Mouse (Mus musculus) neural tube, embryonic 11.5 days (tissue): ENCODE data around the gene Slc39a5. TPM values are rescaled to one million over a fixed set of nuclear protein-coding genes. Genes with fewer than 3 reads are reported as not detected.

Source experiments
- ATAC-seq: fragments of 200-750 bp; cut with Nextera tagmentation; 2 replicates; pipeline ENCODE4 v1.8.0; 2017; ENCODE audit warnings: moderate number of reproducible peaks, mild to moderate bottlenecking, moderate TSS enrichment, moderate library complexity; ENCODE audit not compliant: insufficient read depth, low FRiP score, low TSS enrichment
- DNase-seq: peaks from one replicate; pipeline ENCODE4 v3.0.0-alpha.2; 2015; ENCODE audit warnings: low spot score
- H3K27ac ChIP-seq: fragments of 300-500 bp; sonication (generic); 2 replicates; pipeline ENCODE4 v1.5.1; 2014; ENCODE audit warnings: low read depth, mild to moderate bottlenecking, low read length
- H3K27me3 ChIP-seq: fragments of 300-500 bp; sonication (generic); 2 replicates; pipeline ENCODE4 v1.6.1; 2014; ENCODE audit warnings: mild to moderate bottlenecking, low read length, mixed read lengths; ENCODE audit not compliant: control insufficient read depth, insufficient read depth
- H3K36me3 ChIP-seq: fragments of 300-500 bp; sonication (generic); 2 replicates; pipeline ENCODE4 v1.6.1; 2014; ENCODE audit warnings: mild to moderate bottlenecking, low read length, moderate library complexity, mixed read lengths; ENCODE audit not compliant: control insufficient read depth, insufficient read depth
- H3K4me1 ChIP-seq: fragments of 300-500 bp; sonication (generic); 2 replicates; pipeline ENCODE4 v1.6.1; 2014; ENCODE audit warnings: low read length, mixed read lengths; ENCODE audit not compliant: control insufficient read depth, insufficient read depth
- H3K4me2 ChIP-seq: fragments of 300-500 bp; sonication (generic); 2 replicates; pipeline ENCODE4 v1.6.1; 2014; ENCODE audit warnings: low read depth, mild to moderate bottlenecking, moderate library complexity
- H3K4me3 ChIP-seq: fragments of 300-500 bp; sonication (generic); 2 replicates; pipeline ENCODE4 v1.5.1; 2014; ENCODE audit warnings: low read depth, low read length
- H3K9ac ChIP-seq: fragments of 300-500 bp; sonication (generic); 2 replicates; pipeline ENCODE4 v1.6.1; 2014; ENCODE audit warnings: mild to moderate bottlenecking, low read length
- H3K9me3 ChIP-seq: fragments of 300-500 bp; sonication (generic); 2 replicates; pipeline ENCODE4 v1.6.1; 2016; ENCODE audit warnings: low read length; ENCODE audit not compliant: control insufficient read depth
- WGBS: fragments of 180-500 bp; shearing (Covaris S2); extraction: QIAGEN DNeasy Blood & Tissue Kit; methylation state at CpG from one replicate; pipeline ENCODE4 v1.1.7; 2014; 5-methylcytosine and 5-hydroxymethylcytosine counted together
- polyA plus RNA-seq: library from polyadenylated mRNA; unstranded; fragments of >200 nt; fragmentation: Nextera tagmentation; extraction: Ambion mirVana; gene quantifications from 2 replicates; pipeline ENCODE4 v1.2.1, GENCODE M21; 2014

Gene Slc39a5
- polyA plus RNA-seq, 1 experiment from 2014 or later, result not detected

DNA sequence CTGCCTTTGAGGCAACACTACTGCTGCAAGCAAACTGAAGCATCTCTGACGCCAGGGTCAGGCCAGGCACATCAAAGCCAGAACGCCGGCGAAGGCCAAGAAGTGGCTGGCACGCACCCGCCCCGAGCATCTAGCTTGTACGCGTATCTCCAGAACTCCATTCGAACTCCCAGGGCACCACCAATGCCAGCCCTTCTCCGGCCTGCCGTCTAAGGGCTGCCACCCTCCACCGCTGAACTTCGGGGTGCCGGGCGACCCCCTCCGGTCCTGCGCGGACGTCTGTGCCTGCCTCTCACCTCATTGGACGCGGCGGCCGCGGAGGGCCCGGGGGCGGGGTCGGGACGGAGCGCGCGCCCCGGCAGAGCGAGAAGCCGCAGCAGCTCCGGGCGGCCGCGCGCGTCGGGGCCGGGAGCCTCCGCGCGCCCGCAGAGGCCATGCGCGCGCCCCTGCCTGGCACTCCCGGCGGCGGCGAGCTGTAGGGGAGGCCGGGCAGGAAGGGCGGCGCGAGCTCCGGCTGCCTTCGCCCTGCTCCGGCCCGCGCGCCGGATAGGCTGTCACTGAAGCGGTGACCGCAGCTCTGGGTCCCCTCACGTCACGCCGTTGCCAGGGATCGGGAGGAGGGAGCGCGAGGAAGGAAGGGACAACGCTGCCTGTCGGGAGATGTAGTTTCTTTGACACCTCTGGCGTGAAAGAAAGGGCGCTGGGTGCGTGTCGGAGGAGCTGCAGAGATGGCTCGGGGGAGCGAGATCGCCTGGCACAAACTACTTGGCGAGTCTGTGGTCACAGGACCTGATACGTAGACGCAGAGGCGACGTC, 32.4 kb downstream of the Slc39a5 start, which contains the start of gene Coq10a:
Coq10a (minus strand) TSS at position 596 of the 816 bp plus-strand sequence.
- Histone ChIP-seq H3K9me3 (no peaks in the 10 kb centered on the region), H3K4me1 (no peaks in the 10 kb centered on the region), H3K4me3 (peak within 1 kb of the TSS; percentile 67), H3K27ac (peak within 1 kb of the TSS; percentile 88), H3K9ac (peak within 1 kb of the TSS; percentile 70), H3K4me2 (peak within 1 kb of the TSS; percentile 88), H3K36me3 (0 out of 2 replicates have a peak, but pooled peaks cover 4% of the 10 kb centered on the region), H3K27me3 (no peaks in the 10 kb centered on the region)
- ATAC-seq, result peak; percentile 92
- under 1% methylated on average over 86 of the region's 87 CpGs for WGBS
- DNase-seq, result peak; percentile 92

- WGBS, result 21% methylated on average over 19 of the region's 19 CpGs
Observed at GRCm38 (mm10) chr10:128367899-128368401, 33.1 kb downstream of the Slc39a5 start.

GRCm38 (mm10) chr10:128362568-128362967, 38.5 kb downstream of the Slc39a5 start:
- Histone ChIP-seq H3K4me3 (no peak overlapping the region), H3K36me3 (peaks cover 27% of the 10 kb centered on the region), H3K27ac (no peak overlapping the region), H3K9me3 (no peaks in the 10 kb centered on the region), H3K4me1 (no peaks in the 10 kb centered on the region), H3K27me3 (no peaks in the 10 kb centered on the region), H3K4me2 (no peak overlapping the region), H3K9ac (no peak overlapping the region)
- peak; percentile 51 for DNase-seq
- 52% methylated on average over 3 of the region's 3 CpGs for WGBS
- ATAC-seq, result no peak

More at GRCm38 (mm10) chr10:128367899-128368401, 33.1 kb downstream of the Slc39a5 start:
- H3K4me1 ChIP-seq, result no peaks in the 10 kb centered on the region
- H3K9me3 ChIP-seq, result no peaks in the 10 kb centered on the region
- H3K36me3 ChIP-seq, result peaks cover 5% of the 10 kb centered on the region; the same call in 1 of the 2 replicates
- H3K4me2 ChIP-seq, result peak overlapping the region; percentile 88
- DNase-seq, result no peak
- H3K4me3 ChIP-seq, result peak overlapping the region; percentile 67
- peak overlapping the region; percentile 70 for H3K9ac ChIP-seq
- ATAC-seq, result no peak
- H3K27me3 ChIP-seq, result no peaks in the 10 kb centered on the region
- H3K27ac ChIP-seq, result peak overlapping the region; percentile 88

DNA sequence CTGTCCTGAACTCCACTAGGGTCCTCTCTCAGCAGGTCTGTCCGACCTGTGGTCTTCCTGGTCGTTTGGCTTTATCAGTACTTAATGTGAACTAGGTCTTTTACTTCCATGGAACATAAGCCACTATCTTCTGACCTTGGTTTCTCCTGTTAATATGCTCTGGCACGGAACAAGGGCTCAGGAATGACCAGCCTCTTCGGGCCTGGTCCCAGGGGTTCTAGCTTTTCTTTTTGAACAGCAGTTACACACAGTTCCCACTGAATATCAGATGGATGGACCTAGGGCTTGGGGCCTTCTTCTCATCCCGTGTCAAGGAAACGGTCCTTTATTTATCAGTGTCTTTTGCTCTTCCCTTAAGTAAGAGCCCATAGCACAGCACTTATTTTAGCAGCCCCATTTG, 39.2 kb downstream of the Slc39a5 start:
- H3K4me1 ChIP-seq, result no peaks in the 10 kb centered on the region
- H3K27me3 ChIP-seq, result no peaks in the 10 kb centered on the region
- H3K36me3 ChIP-seq, result peaks cover 27% of the 10 kb centered on the region
- DNase-seq, result no peak
- H3K9me3 ChIP-seq, result no peaks in the 10 kb centered on the region
- WGBS, result 89% methylated on average over 6 of the region's 6 CpGs
- no peak for ATAC-seq
- no peak overlapping the region for H3K4me2 ChIP-seq
- no peak overlapping the region for H3K9ac ChIP-seq
- H3K4me3 ChIP-seq, result no peak overlapping the region
- H3K27ac ChIP-seq, result no peak overlapping the region

DNA sequence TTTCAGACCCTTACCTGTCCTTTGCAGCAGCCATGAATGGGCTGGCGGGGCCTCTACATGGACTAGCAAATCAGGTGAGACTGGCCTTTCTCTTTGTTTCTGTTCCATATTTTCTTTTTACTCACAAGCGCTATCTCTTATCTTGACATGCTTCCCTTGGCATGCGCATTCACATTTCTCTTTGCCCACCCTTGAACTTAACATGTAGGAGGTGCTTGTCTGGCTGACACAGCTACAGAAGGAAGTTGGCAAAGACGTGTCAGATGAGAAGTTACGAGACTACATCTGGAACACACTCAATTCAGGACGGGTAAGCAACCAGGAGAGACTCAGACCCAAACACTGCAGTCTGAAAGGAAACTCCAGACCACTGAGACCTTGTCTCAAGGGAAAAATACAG, 41.8 kb downstream of the Slc39a5 start:
- no peak overlapping the region for H3K27ac ChIP-seq
- H3K27me3 ChIP-seq, result no peaks in the 10 kb centered on the region
- DNase-seq, result no peak
- no peak overlapping the region for H3K9ac ChIP-seq
- H3K4me3 ChIP-seq, result no peak overlapping the region
- H3K4me2 ChIP-seq, result no peak overlapping the region
- peaks cover 26% of the 10 kb centered on the region for H3K36me3 ChIP-seq
- H3K9me3 ChIP-seq, result no peaks in the 10 kb centered on the region
- no peak for ATAC-seq
- 95% methylated on average over 6 of the region's 6 CpGs for WGBS
- no peaks in the 10 kb centered on the region for H3K4me1 ChIP-seq

GRCm38 (mm10) chr10:128358796-128359195, 42.2 kb downstream of the Slc39a5 start:
- WGBS, result 64% methylated on average over 2 of the region's 2 CpGs
- peaks cover 29% of the 10 kb centered on the region for H3K36me3 ChIP-seq

DNA sequence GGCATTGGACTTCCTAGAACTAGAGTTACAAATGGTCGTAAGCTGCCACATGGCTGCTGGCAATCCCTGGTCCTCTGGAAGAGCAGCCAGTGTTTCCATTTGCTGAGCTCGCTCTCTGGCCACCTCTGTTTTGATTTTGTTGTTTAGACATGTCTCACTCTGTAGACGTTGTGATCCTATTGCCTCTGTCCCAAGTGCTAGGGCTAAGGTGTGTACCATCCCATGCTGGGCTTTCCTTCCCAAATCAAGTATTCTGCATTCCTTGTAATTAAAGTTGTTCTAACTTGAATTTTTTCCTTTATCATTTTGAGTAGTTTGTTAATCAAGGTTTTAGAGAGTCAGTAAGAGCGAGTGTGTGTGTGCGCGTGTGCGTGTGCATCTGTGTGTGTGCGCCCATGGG, 53.5 kb downstream of the Slc39a5 start:
- no peak overlapping the region for H3K9ac ChIP-seq
- 92% methylated on average over 8 of the region's 8 CpGs for WGBS

More at GRCm38 (mm10) chr10:128358796-128359195, 42.2 kb downstream of the Slc39a5 start:
- DNase-seq (peak; percentile 31), ATAC-seq (no peak)
- no peaks in the 10 kb centered on the region for H3K27me3 ChIP-seq
- no peak overlapping the region for H3K4me3 ChIP-seq
- no peak overlapping the region for H3K27ac ChIP-seq
- no peak overlapping the region for H3K4me2 ChIP-seq
- no peaks in the 10 kb centered on the region for H3K4me1 ChIP-seq
- H3K9me3 ChIP-seq, result no peaks in the 10 kb centered on the region
- H3K9ac ChIP-seq, result no peak overlapping the region

More for the DNA sequence above, 53.5 kb downstream of the Slc39a5 start:
- Histone ChIP-seq H3K36me3 (peaks cover 12% of the 10 kb centered on the region), H3K4me3 (no peak overlapping the region), H3K4me1 (no peaks in the 10 kb centered on the region), H3K27me3 (no peaks in the 10 kb centered on the region), H3K4me2 (no peak overlapping the region), H3K9me3 (no peaks in the 10 kb centered on the region), H3K27ac (no peak overlapping the region)
- ATAC-seq (no peak), DNase-seq (no peak)
